Mouse (Mus musculus) limb, embryonic 15.5 days (tissue): ENCODE results near the gene Trap1. TPM values are rescaled to one million over a fixed set of nuclear protein-coding genes. Genes with fewer than 3 reads are reported as not detected.
"Not testable (repeated sequence)": the region's sequence is repeated elsewhere in the genome, so short reads cannot be mapped to it uniquely, and the experiment has no call there.

Source experiments
- ATAC-seq: fragments of 200-750 bp; cut with Nextera tagmentation; 2 replicates; pipeline ENCODE4 v1.8.0; 2017; ENCODE audit warnings: low read depth, moderate TSS enrichment; ENCODE audit not compliant: insufficient number of reproducible peaks, low FRiP score, low TSS enrichment
- H3K27ac ChIP-seq: fragments of 300-500 bp; sonication (generic); 2 replicates; pipeline ENCODE4 v1.5.1; 2015; ENCODE audit warnings: moderate library complexity, mild to moderate bottlenecking, inconsistent platforms
- H3K27me3 ChIP-seq: fragments of 300-500 bp; sonication (generic); 2 replicates; pipeline ENCODE4 v1.6.1; 2015; ENCODE audit warnings: inconsistent platforms
- H3K36me3 ChIP-seq: fragments of 300-500 bp; sonication (generic); 2 replicates; pipeline ENCODE4 v1.6.1; 2015; ENCODE audit warnings: inconsistent platforms
- H3K4me1 ChIP-seq: fragments of 300-500 bp; sonication (generic); 2 replicates; pipeline ENCODE4 v1.6.1; 2015; ENCODE audit warnings: inconsistent platforms
- H3K4me2 ChIP-seq: fragments of 300-500 bp; sonication (generic); 2 replicates; pipeline ENCODE4 v1.6.1; 2015; ENCODE audit warnings: mild to moderate bottlenecking, inconsistent platforms
- H3K4me3 ChIP-seq: fragments of 300-500 bp; sonication (generic); 2 replicates; pipeline ENCODE4 v1.5.1; 2015; ENCODE audit warnings: mild to moderate bottlenecking, inconsistent platforms
- H3K9ac ChIP-seq: fragments of 300-500 bp; sonication (generic); 2 replicates; pipeline ENCODE4 v1.6.1; 2015; ENCODE audit warnings: inconsistent platforms
- H3K9me3 ChIP-seq: fragments of 300-500 bp; sonication (generic); 2 replicates; pipeline ENCODE4 v1.6.1; 2016; ENCODE audit warnings: inconsistent platforms
- WGBS: fragments of 180-500 bp; shearing (Covaris S2); methylation state at CpG from one replicate; pipeline ENCODE4 v1.1.7; 2015; 5-methylcytosine and 5-hydroxymethylcytosine counted together
- polyA plus RNA-seq: library from polyadenylated mRNA; unstranded; fragments of >200 nt; fragmentation: Nextera tagmentation; extraction: Ambion mirVana; gene quantifications from 2 replicates; pipeline ENCODE4 v1.2.1, GENCODE M21; 2015

Gene Trap1
- polyA plus RNA-seq, 1 experiment from 2014 or later, result 75.7 TPM

DNA sequence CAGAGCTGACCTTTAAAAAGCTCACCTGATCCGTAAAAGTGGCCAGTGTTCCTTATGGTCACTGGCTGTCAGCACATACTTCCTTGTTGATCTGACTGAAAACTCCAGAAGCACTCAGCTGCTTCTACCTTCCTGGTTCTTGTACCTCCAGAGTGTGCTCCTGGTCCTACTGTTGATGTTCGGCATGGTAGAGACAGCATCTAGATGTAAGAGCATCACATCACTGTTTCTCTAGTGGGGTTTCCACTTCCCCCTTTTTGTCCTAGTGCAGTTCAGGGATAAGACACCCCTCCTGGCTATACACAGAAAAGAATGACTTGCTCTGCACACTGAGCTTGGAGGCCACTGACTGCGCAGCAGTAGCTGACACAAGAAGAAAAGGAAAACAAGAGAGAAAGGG lies 43.2 kb downstream of the Trap1 start:
- Histone ChIP-seq H3K9me3 (no peaks in the 10 kb centered on the region), H3K9ac (no peak overlapping the region), H3K4me2 (no peak overlapping the region), H3K4me3 (no peak overlapping the region), H3K27me3 (no peaks in the 10 kb centered on the region), H3K36me3 (peaks cover 29% of the 10 kb centered on the region), H3K27ac (no peak overlapping the region), H3K4me1 (no peaks in the 10 kb centered on the region)
- ATAC-seq, result no peak
- WGBS, result 86% methylated on average over 3 of the region's 3 CpGs

DNA sequence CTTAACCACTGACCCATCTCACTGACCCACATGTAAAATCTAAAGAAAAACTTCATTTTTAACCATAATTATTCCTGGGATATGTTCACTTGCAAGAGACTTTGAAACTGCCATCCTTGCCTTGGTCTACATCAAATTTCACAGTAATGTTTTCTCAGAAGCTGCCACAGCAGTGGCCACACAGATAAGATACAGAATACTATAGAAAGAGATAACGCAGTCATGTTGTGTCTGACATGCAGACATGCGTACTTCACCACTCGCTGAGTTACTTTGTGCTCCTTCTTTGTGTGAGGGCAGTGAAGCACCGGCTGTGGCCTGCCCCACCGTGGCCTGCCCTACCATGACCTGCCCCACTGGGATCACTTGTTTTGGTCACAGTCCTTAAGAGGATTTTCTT lies 43.7 kb downstream of the Trap1 start:
- H3K4me2 ChIP-seq, result no peak overlapping the region
- H3K4me1 ChIP-seq, result no peaks in the 10 kb centered on the region
- H3K9me3 ChIP-seq, result no peaks in the 10 kb centered on the region
- H3K9ac ChIP-seq, result no peak overlapping the region
- ATAC-seq, result no peak
- no peaks in the 10 kb centered on the region for H3K27me3 ChIP-seq
- H3K27ac ChIP-seq, result no peak overlapping the region
- 88% methylated on average over 5 of the region's 5 CpGs for WGBS
- H3K4me3 ChIP-seq, result no peak overlapping the region
- peaks cover 24% of the 10 kb centered on the region for H3K36me3 ChIP-seq

- Histone ChIP-seq H3K36me3 (peaks cover 7% of the 10 kb centered on the region; the same call in 1 of the 2 replicates), H3K9me3 (no peaks in the 10 kb centered on the region), H3K4me3 (no peak overlapping the region), H3K4me1 (no peaks in the 10 kb centered on the region), H3K9ac (no peak overlapping the region), H3K4me2 (no peak overlapping the region), H3K27ac (no peak overlapping the region), H3K27me3 (no peaks in the 10 kb centered on the region)
- whole genome bisulfite sequencing, result 89% methylated on average over 6 of the region's 6 CpGs
- ATAC-seq, result no peak
These were observed 45.3 kb downstream of the Trap1 start for GRCm38 (mm10) chr16:4032341-4032748.

- peaks cover 4% of the 10 kb centered on the region; the same call in 1 of the 2 replicates for H3K36me3 ChIP-seq
- no peak overlapping the region for H3K27ac ChIP-seq
- no peaks in the 10 kb centered on the region for H3K27me3 ChIP-seq
- no peaks in the 10 kb centered on the region for H3K9me3 ChIP-seq
- no peak for ATAC-seq
- H3K4me2 ChIP-seq, result no peak overlapping the region
- no peaks in the 10 kb centered on the region for H3K4me1 ChIP-seq
- H3K4me3 ChIP-seq, result no peak overlapping the region
- no peak overlapping the region for H3K9ac ChIP-seq
- WGBS, result 43% methylated on average over 4 of the region's 6 CpGs
These were observed 46.0 kb downstream of the Trap1 start for GRCm38 (mm10) chr16:4031441-4032274.

GRCm38 (mm10) chr16:4030501-4030900 lies 47.1 kb downstream of the Trap1 start:
- no peak for ATAC-seq
- Histone ChIP-seq H3K4me3 (no peak overlapping the region), H3K9me3 (no peaks in the 10 kb centered on the region), H3K36me3 (no peaks in the 10 kb centered on the region), H3K4me2 (no peak overlapping the region), H3K9ac (no peak overlapping the region), H3K27ac (no peak overlapping the region), H3K27me3 (no peaks in the 10 kb centered on the region), H3K4me1 (no peaks in the 10 kb centered on the region)
- 95% methylated on average over 10 of the region's 10 CpGs for WGBS

DNA sequence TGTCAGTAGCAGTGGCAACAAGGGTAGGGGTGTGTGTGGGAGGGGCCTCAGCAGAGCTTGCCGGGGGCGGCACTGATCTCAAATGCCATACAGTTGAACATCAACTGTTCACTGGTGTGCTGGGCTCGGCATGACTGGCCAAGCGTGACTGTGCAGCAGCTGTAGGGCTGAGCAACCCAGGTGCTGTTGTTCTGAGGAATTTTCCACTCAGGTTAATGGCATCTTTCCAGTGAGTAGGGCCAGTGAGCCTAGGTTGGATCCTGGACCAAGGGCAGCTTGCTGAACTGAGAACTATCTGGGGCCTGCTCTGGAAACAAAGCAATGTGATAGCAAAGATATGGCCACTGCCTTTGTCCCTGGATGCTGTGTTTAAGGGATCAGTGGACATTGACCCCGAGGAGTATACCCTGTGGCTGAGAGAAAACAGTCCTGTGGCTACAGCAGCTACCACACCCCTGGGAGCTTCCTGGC lies 48.2 kb downstream of the Trap1 start:
- H3K27ac ChIP-seq, result no peak overlapping the region
- H3K9ac ChIP-seq, result no peak overlapping the region
- no peak overlapping the region for H3K4me3 ChIP-seq
- no peaks in the 10 kb centered on the region for H3K9me3 ChIP-seq
- ATAC-seq, result no peak
- no peak overlapping the region for H3K4me2 ChIP-seq
- H3K36me3 ChIP-seq, result no peaks in the 10 kb centered on the region
- H3K27me3 ChIP-seq, result no peaks in the 10 kb centered on the region
- no peaks in the 10 kb centered on the region for H3K4me1 ChIP-seq
- WGBS, result 80% methylated on average over 5 of the region's 5 CpGs

GRCm38 (mm10) chr16:4027211-4027610 lies 50.4 kb downstream of the Trap1 start:
- no peak for ATAC-seq
- 77% methylated on average over 3 of the region's 3 CpGs for WGBS

DNA sequence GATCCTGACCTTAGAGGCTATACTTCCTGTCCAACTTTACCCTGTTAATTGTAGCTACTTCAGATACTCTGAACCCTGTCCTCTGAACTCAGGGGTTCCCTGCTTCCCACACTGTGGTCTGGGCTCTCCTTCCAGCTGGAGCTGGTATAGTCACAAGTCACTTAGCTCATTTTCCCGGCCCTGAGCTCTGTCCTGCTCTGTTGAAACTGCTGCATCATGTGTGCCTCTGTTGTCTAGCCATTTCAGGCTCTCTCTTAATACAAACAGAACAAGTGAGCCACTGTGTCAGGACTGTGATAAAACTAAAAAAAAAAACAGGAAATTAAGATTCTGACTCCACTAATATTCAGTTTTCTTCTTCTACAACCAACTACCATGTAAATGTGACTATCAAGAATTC lies 51.0 kb downstream of the Trap1 start:
- ATAC-seq, result no peak
- Histone ChIP-seq H3K4me2 (no peak overlapping the region), H3K4me1 (no peaks in the 10 kb centered on the region), H3K27me3 (no peaks in the 10 kb centered on the region), H3K4me3 (no peak overlapping the region), H3K9ac (no peak overlapping the region), H3K9me3 (no peaks in the 10 kb centered on the region), H3K27ac (no peak overlapping the region), H3K36me3 (no peaks in the 10 kb centered on the region)
- 47% methylated on average over 1 of the region's 1 CpGs for WGBS

More at GRCm38 (mm10) chr16:4027211-4027610, 50.4 kb downstream of the Trap1 start:
- H3K4me3 ChIP-seq, result no peak overlapping the region
- no peak overlapping the region for H3K4me2 ChIP-seq
- no peak overlapping the region for H3K9ac ChIP-seq
- no peak overlapping the region for H3K27ac ChIP-seq
- no peaks in the 10 kb centered on the region for H3K9me3 ChIP-seq
- no peaks in the 10 kb centered on the region for H3K4me1 ChIP-seq
- no peaks in the 10 kb centered on the region for H3K36me3 ChIP-seq
- H3K27me3 ChIP-seq, result no peaks in the 10 kb centered on the region

GRCm38 (mm10) chr16:4022719-4023118 lies 54.9 kb downstream of the Trap1 start:
- no peak overlapping the region for H3K27ac ChIP-seq
- WGBS, result 73% methylated on average over 4 of the region's 4 CpGs
- H3K9me3 ChIP-seq, result no peaks in the 10 kb centered on the region
- no peaks in the 10 kb centered on the region for H3K36me3 ChIP-seq
- no peak for ATAC-seq
- H3K4me1 ChIP-seq, result no peaks in the 10 kb centered on the region
- H3K27me3 ChIP-seq, result no peaks in the 10 kb centered on the region
- H3K4me2 ChIP-seq, result no peak overlapping the region
- H3K4me3 ChIP-seq, result no peak overlapping the region
- no peak overlapping the region for H3K9ac ChIP-seq

- Histone ChIP-seq H3K27ac (no peak overlapping the region), H3K9ac (no peak overlapping the region), H3K4me2 (no peak overlapping the region), H3K4me3 (no peak overlapping the region), H3K4me1 (no peaks in the 10 kb centered on the region), H3K36me3 (no peaks in the 10 kb centered on the region), H3K27me3 (no peaks in the 10 kb centered on the region), H3K9me3 (no peaks in the 10 kb centered on the region)
- WGBS, result 77% methylated on average over 1 of the region's 1 CpGs
- no peak for ATAC-seq
These were observed 56.4 kb downstream of the Trap1 start for GRCm38 (mm10) chr16:4021241-4021640.

DNA sequence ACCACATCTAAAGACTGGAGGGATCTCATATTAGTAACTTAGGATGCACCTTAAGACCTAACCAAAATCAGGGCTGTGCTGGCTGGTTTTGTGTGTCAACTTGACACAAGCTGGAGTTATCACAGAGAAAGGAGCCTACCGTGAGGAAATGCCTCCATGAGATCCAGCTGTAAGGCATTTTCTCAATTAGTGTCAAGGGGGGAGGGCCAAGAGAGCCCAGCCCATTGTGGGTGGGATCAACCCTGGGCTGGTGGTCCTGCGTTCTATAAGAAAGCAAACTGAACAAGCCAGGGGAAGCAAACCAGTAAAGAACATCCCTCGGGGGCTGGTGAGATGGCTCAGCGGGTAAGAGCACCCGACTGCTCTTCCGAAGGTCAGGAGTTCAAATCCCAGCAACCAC lies 60.2 kb downstream of the Trap1 start:
- 63% methylated on average over 6 of the region's 6 CpGs for WGBS
- H3K4me2 ChIP-seq, H3K27me3 ChIP-seq, H3K36me3 ChIP-seq, H3K4me1 ChIP-seq, H3K4me3 ChIP-seq, H3K9me3 ChIP-seq, H3K27ac ChIP-seq, H3K9ac ChIP-seq, ATAC-seq: not testable (repeated sequence)

GRCm38 (mm10) chr16:4016786-4017185 lies 60.8 kb downstream of the Trap1 start:
- not testable (repeated sequence) for H3K9ac ChIP-seq, H3K27me3 ChIP-seq, H3K9me3 ChIP-seq, H3K27ac ChIP-seq, H3K4me2 ChIP-seq, H3K4me1 ChIP-seq, ATAC-seq, H3K36me3 ChIP-seq, H3K4me3 ChIP-seq
- 76% methylated on average over 17 of the region's 17 CpGs for WGBS
